Mouse (Mus musculus) C2C12 (cell line): Measurements from ENCODE around the gene March6.

Experiments used
- CEBPB ChIP-seq: IDR thresholded peaks from one replicate; pipeline ENCODE4 v1.6.1; 2011; ENCODE audit warnings: low read depth, mild to moderate bottlenecking, control low read depth, moderate library complexity
- CTCF ChIP-seq: IDR thresholded peaks from one replicate; pipeline ENCODE4 v1.5.1; 2011; ENCODE audit not compliant: control insufficient read depth, insufficient read depth, insufficient read length
- FOSL1 ChIP-seq: IDR thresholded peaks from one replicate; pipeline ENCODE4 v1.8.0; 2011; ENCODE audit warnings: mild to moderate bottlenecking, low read length; ENCODE audit not compliant: poor library complexity, insufficient read depth, severe bottlenecking
- MAX ChIP-seq: IDR thresholded peaks from one replicate; pipeline ENCODE4 v1.6.1; 2011; ENCODE audit warnings: mild to moderate bottlenecking, control low read depth
- MYOD1 ChIP-seq: IDR thresholded peaks from one replicate; pipeline ENCODE4 v1.6.1; 2011; ENCODE audit warnings: low read depth; ENCODE audit not compliant: control insufficient read depth, insufficient read length
- MYOG ChIP-seq: IDR thresholded peaks from one replicate; pipeline ENCODE4 v1.6.1; 2011; ENCODE audit not compliant: control insufficient read depth, insufficient read length; ENCODE audit errors: extremely low read depth
- USF1 ChIP-seq: IDR thresholded peaks from one replicate; pipeline ENCODE4 v1.6.1; 2011; ENCODE audit warnings: low read depth, mild to moderate bottlenecking, control low read depth, moderate library complexity

- TF ChIP-seq CTCF (no peak), USF1 (no peak), MYOD1 (no peak), FOSL1 (no peak), CEBPB (no peak), MYOG (no peak), MAX (no peak)
Observed at GRCm38 (mm10) chr15:31417409-31417795, 113.5 kb downstream of the March6 start.
